Mouse (Mus musculus): Measurements from ENCODE around the gene Fpr1.
"Not testable (repeated sequence)": the region's sequence is repeated elsewhere in the genome, so short reads cannot be mapped to it uniquely, and the experiment has no call there.

Gene Fpr1

DNA sequence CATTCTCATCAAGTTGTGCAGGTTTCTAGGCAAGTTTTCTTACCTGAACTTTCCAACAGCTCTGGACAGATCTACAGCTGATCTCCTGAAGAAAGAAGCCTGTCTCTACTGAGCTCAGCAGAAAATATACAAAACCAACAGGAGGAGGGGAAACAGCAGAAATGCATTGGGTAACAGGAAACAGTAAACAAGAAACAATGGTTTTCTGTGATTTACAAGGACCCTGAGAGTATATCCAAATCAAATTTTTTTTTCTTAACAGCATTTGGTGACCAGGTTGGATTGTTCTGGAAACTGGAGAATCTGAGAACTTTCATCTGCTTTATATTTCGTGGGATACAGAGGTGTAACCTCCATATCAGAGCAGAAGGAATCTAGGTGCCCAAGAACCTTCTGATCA lies at the start of gene Fpr1:
Fpr1 (minus strand) TSS at position 101 of the 400 bp plus-strand sequence.
- no peak for DNase-seq (ENCODE audit: low spot score in 2 of 2)

DNA sequence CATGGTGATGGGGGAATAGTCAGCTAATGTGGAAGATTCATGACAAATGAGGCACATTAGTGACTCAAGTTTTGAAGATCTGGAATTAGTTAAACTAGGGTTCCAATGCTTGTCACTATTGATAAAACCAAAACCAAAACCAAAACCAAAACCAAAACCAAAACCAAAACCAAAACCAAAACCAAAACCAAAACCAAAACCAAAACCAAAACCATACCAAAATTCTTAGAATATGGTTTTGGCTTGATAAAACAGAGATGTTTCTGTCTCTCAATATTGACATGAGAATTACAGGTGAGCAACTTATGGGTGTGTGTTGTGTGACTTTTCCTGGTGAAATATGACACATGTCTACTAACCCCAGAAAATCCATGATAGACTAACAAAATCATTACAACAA lies 34.0 kb upstream of the Fpr1 start:
- DNase-seq (ENCODE audit: low spot score in 2 of 2): no peak

DNA sequence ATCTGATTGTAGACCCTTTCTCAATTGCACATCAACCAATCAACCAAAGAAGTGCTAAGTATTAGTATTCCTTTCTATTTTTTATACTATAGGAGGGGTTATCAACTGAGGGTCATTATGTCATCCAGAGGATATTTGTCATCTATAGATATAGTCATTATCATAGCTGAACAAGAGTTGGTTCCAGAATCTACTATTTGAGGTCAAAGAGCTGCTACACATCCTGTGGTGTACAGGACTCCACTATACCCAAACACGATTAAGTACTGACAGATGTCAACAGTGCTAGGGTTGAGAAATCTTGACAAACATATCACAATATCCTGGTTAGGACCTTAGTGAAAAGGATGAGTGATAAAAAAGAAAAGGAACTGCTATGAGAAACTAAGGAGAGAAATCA lies 33.6 kb upstream of the Fpr1 start:
- DNase-seq (ENCODE audit: low spot score in 2 of 2): no peak

DNA sequence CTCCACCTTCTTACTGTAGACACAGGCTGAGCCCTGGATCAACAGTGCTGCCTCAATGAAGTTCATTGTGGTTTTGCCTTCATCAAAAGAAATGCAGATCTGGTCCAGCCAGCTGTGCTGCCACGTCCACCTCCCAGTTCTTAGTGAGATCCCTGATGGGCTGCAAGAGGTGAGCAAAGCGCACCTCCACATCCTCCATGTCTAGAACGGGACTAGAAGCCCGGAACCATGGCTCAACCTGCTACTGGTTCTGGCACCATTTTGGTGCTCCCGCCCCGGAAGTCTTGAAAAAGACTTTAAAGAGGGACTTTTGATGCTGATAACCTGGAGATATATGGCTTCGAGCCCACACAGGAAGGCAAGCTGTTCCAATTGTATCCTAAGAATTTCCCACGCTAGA lies 28.9 kb upstream of the Fpr1 start:
- DNase-seq (ENCODE audit: low spot score in 2 of 2): not testable (repeated sequence)

DNA sequence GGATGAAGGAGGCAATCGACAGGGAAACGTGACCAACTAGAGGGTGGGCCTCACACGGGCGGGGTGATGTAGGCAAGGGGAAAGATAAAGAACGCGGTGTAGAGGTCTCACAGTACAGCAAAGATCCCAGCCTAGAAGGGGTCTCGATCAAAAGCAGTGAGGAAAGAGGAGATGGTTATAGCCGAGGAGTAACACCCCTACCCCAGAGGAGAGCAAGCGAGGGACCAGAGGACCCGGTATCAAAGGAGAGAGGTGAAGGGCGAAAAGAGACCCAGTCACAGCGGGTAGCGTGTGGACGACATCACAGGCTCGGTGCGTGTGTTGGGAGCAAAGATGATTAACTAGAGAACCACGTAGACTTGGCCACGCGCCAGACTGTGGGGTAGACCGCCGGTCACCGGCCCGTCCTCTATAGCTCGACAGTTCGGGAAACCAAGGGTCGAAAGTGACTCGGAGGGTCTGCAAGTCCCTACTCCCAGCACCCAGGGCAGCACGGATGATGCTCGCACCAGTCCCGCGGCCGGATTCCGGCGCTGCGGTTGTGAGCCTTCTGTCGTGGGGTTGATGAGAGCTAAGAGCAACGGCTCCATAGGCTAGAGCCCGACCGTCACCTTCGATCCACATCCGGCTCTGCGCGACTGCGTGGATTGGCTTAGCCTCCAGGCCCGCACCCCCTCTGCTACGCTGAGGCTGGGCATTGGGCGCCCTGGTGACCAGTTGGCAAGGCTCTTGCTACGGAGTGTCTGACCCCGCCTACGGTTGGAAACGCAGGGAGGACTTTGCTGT lies 26.1 kb upstream of the Fpr1 start:
- DNase-seq (ENCODE audit: low spot score in 2 of 2): peak; percentile 69 to 81

DNA sequence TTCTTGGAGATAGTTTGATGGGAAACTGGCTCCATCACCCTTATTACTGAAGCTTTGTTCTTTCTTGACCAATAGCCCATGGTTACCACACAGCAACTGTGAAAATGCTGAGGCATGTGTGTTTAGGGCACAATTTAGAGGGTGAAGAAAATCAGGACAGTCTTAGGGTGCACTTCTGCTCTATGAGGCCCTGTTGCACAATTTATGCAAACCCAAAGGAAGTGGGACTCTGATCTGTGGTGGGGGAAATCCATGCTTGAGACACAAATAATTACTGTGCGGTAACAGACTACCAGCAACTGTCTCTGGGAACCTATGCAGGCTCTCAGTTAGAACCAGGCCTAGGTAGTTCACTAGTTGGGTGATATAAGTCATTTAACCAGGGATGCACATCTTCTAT lies 17.0 kb upstream of the Fpr1 start:
- no peak for DNase-seq (ENCODE audit: low spot score in 2 of 2)

DNA sequence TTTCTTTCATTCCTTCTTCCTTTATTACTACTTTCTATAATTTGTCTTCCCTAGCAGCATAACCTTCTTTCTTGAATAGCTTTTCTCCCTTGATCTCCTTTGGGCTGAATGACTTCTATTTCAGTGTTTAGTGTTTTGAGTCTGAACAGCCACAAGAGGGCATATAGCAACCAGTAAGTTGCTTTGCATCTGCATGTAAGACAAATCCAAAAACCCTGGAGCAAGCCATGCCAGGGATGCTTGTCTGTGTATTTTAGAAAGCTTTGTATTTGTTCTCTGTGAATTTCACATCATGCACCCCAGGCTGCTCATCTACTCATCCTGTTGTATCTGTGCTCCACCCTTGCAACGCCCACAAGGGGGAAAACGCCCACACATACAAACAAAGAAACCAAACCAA lies 15.5 kb upstream of the Fpr1 start:
- no peak for DNase-seq (ENCODE audit: low spot score in 2 of 2)

DNA sequence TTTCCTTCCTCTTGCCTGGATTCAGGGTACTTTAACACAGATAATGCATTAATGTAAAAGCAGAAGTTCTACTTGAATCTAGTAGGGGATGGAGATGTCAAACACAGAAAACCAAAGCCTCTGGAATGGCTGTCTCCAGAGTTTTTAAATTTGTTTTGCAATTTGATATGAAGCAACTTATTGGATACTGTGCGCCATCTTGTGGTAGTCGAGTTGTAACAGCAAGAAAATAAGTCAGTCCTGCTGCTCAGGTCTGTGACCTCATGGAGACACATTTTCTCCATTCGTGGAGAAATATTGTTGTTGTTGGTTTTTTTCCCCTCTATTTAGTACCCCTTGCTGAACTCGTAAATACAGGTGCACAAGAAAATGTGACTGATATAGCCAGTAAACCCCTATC lies 12.3 kb upstream of the Fpr1 start:
- DNase-seq (ENCODE audit: low spot score in 2 of 2): no peak

DNA sequence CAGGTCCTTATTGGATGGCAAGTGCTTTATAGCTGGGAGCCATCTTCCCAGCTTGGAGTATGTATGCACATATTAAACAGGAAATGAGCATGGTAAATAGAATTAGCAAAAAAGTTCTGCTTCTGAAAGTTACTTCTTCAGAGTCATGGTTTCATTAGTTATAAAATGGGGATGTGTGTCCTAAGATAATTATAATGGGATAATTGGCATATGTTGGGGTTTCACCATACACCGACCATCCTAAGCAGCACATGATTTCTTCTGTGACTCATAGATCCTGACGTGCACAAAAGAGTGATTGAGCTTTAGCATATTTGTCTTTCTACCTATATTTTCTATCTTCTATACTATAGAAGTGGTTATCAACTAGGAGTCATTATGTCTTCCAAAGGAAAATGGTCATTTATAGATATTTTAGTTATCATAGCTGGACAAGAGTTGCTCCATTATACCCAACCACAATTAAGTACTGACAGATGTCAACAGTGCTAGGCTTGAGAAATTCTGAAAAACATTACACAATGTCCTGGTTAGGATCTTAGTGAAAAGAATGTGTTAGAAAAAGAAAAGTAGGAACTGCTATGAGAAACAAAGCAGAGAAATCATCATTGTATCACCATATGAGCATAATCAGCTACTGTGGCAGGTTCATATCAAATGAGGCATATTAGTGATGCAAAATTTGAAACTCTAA lies 6.1 kb upstream of the Fpr1 start:
- no peak for DNase-seq (ENCODE audit: low spot score in 2 of 2)

DNA sequence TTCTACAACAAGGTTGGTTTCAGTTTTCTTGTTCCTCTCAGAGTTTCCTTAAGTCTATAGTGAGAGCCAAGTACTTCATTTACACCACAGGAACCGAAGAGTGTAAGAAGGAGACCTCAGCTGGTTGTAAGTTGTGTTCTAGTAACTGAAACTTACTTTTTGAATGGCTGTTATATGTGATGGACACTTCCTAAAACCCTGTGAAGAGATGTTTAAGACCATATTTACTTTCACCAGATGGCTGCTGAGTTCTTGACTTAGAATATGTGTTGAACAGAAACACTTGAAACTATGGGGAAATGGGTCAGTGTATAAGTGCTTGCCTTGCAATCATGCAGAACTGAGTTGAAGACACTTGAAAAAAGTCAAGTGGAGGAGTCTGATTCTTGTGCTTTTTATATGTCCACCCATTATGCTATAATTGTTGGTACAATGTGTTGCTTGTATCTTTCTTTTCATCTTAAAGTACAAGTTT lies 4.1 kb upstream of the Fpr1 start, which contains the start of the genes Fpr2 and Fpr3:
Fpr2 (plus strand) TSS at position 51 of the 475 bp plus-strand sequence.
Fpr3 (plus strand) TSS at position 79 of the 475 bp plus-strand sequence.
- DNase-seq (ENCODE audit: low spot score in 2 of 2): no peak

DNA sequence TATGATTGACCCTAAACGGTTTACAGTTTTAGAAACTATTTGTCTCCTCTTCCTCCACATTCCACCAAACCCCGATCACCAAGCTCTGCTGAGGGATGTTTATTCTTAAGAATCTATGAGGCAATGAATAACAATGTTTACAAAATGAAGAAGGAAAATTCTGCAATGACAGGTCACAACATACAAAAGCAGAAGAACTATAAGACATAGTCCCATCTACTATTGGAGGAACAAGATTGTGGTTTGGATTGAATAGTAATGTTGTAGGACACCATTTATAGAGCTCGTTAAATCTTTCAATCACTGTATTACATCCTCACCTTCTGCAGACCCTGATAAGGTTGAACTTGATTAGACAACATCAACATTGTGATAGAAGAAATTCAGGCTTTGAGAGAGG lies 1.1 kb downstream of the Fpr1 start:
- no peak for DNase-seq (ENCODE audit: low spot score in 2 of 2)

DNA sequence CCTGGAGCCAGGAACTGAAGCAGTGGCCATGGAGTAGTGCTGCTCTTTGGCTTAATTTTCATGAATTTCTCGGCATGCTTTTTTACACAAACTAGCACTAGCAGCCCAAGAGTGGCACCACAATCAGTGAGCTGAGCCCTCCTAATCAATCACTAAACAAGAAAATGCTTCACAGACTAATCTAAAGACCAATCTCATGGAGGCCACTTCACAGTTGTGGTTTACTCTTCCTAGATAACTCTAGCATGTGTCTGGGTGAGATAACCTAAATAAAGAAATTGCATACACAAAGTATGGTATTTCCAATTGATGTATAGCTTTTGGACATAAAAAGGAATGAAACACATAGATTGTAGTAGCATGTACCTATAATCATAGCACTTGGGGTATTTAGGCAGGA lies 4.4 kb downstream of the Fpr1 start:
- no peak for DNase-seq (ENCODE audit: low spot score in 2 of 2)

DNA sequence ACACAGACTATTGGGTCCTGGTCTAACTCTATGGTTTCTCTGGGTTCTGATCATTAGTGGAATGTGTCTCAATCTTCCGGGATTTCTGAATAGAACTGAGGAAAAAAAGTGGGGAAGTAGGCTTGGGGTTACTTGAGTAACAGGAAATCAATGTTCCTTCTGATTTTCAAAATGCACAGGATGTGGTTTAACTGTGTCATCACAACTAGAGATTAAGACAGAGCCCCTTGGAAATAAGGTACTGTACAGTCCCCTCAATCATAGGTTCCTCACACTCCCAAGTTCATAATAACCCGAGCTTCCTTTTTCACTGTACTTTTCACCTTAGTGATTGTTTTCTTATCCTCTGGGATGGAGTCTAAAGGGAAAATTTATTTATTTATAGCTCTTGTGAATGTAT lies 12.0 kb downstream of the Fpr1 start:
- DNase-seq (ENCODE audit: low spot score in 2 of 2): no peak

DNA sequence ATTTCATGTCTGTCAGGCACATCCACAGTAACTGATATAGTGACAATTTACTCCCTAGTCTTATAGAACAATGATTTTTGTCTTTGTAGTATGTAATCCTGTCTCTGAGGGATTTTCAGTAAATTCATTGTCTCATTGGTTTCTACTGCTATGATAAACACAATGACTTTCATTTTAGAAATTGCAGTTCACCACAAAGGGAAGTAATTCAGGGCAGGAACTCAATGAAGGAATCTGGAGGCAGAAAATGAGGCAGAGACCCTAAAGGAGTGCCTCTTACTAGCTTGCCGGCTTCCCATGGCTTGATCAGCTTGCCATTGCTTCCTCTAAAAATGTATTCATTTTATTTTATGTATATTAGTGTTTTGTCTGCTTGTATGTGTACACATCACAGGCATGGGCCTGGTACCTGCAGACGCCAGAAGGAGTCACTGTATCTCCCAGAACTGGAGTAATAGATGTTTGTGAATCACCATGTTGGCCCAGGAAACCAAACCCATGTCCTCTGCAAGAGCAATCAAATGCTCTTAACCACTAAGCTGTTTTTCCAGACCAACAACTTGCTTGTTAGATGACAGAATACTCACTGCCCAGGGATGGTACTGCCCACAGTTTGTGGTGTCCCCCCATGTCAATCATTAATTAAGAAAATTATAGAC lies 12.7 kb downstream of the Fpr1 start:
- DNase-seq (ENCODE audit: low spot score in 2 of 2): no peak

DNA sequence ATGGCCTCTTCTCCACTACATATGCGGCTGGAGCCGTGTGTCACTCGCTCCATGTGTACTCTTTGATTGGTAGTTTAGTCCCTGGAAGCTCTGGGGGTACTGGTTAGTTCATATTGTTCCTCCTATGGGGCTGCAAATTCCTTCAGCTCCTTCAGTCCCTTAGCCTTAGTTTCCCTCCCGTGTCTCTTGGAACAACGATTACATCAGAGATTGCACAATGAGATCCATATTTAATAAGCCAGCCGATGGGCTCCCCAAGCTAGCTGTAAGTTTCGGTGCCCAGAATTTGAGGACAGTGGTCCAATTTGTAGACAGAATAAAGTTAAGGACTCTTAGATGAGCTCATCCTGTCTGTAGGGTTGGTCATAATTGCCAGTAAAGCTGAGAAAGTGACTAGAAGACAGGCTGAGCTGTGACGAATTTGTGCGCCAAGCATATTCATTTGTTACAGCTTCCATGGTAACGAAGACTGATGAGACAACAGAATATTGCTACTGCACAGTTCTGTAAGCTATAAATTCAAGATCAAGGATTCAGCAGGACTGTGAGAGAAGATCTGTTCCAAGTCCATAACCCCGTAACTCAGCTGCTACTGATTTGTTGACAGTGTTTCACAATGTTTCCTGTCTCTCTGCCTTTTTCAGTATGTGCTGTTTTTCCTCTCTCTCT lies 16.8 kb downstream of the Fpr1 start:
- no peak for DNase-seq (ENCODE audit: low spot score in 2 of 2)

DNA sequence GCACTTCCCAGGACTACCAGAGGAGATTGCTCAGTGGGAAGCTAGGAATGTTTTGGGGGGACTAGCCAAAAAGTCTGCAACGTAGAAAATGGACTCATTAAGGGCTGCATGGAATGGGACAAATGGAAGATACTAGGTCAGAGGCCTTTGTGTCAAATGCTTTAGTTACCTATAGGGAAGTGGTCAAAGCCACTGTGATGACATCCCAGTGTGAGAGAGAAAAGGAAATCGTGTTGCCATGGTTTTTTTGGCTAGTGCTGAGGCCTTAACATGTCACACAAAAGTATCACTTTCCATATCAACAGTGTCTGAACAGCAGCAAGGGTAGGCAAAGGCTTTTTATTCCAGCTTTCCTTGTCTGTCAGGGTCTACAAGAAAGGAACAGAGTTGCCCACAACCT lies 18.6 kb downstream of the Fpr1 start:
- no peak for DNase-seq (ENCODE audit: low spot score in 2 of 2)

DNA sequence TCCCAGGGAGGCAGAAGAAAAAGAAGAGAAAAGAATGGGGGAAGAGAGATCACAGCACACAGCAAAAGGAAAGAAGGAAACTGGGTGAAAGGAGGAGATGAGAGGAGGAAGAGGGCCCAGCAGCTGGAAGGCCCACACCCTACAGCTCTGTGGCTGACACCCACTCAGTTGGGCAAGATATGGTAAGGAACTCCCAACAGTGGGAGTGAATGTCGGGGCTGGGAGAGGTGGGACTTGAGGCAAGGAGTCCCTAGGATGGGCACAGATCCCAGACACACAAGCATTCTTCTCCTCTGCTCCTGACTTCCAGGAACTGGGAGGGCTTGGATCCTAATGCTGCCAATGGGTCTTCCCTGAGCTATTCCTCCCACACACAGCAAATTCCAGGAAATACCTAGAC lies 21.4 kb downstream of the Fpr1 start:
- no peak for DNase-seq (ENCODE audit: low spot score in 2 of 2)

DNA sequence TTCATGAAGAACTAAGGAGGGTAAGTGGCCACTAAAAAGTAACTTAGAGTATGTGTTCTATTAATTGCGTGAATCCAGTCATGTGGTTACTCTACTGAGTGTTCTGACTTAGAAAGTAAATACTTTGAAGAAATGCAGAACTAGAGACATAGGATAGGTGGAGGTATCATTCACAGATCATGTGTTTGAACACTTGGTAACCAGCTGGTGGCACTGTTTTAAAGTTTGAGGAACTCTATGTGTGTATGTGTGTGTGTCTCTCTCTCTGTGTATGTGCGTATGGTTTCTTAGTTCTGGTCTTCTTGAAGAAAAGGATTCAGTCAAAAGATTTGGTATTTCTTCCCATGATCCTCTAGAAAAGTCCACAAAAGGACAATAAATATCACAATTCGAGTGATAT lies 23.6 kb downstream of the Fpr1 start:
- no peak for DNase-seq (ENCODE audit: low spot score in 2 of 2)

DNA sequence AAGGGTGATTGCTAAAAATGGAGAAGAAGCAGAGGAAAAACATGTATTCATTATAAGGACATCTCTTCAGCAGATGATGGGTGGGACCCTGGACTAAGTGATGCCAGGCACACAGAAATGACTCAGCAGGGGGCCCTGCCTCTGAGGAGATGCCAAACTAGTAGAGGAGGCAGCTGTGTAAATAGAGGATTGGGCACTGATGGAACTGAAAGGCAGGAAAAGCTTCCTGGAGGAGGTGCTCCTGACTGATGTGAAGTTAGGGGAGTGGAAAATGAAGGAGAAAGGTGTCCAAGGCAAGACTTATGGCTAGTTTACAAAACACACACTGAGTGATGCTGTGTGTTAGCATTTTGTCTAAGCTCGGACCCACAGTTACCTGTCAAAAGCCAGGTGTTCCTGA lies 26.3 kb downstream of the Fpr1 start:
- DNase-seq (ENCODE audit: low spot score in 2 of 2): no peak

DNA sequence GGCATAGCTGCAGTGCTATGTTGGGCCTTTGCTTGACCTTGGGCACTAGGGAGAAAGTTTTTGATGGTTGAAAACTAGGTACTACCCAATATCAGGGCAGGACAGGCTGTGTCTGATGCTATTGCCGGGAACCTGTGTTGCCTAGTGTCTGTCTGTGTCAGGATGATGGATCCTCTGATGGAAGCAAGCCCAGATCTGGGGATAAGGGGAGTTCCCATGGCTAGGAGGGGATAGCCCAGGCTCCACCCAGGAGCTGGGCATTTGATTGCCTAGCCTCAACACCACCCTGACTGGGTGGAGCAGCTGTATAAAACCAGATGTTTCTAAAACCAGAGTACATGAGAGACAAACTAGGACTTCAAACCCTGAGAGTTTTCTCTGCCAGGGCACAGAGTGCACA lies 27.1 kb downstream of the Fpr1 start:
- no peak for DNase-seq (ENCODE audit: low spot score in 2 of 2)

DNA sequence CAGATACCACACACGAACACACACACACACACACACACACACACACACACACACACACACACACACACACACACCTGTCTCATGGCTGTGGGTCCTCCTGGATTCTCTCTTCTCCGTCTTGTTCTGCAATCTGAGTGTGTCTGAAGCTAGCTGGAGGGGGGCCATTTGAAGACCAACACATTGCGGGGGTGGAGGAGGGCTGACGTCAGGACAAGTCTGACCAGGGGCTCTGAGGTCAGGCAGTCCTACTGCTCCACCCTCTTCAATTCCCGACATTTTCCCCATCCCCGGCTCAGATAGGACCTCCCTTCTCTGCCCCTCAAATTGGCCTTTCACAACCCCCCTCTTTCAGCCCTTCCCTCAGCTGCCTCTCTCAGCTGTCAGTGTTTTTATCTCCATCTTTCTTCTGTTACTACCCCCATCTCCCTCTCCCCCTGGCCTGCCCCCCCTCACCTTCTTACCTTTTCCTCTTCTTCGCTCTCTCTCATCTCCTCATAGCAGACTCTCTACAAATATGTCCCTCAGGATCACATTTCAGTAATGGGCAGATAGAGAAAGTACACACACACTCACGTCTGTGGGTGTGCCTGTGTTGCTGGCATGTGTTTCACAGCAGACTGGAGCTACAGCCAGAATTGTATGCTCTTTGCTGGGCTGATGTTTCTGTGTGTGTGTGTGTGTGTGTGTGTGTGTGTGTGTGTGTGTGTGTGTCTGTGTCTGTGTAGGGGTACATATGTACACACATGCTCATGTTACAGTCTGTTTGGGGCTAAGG lies 28.5 kb downstream of the Fpr1 start, which contains the start of gene Has1:
Has1 (minus strand) TSS at position 142 of the 775 bp plus-strand sequence.
- no peak for DNase-seq (ENCODE audit: low spot score in 2 of 2)

Measured in urinary bladder, adult 18-20 months (tissue).